Mouse (Mus musculus) T-helper 2 cell (primary cell): Measurements from ENCODE around the gene 1700012B07Rik.

Experiments
- in situ Hi-C: fragments of 300-600 bp; cut with MboI, MseI; formaldehyde crosslinking; loops from one replicate; pipeline ENCODE4 v1.15.1; 2025; ENCODE audit warnings: high pct_unique_total_duplicates

Gene 1700012B07Rik

DNA sequence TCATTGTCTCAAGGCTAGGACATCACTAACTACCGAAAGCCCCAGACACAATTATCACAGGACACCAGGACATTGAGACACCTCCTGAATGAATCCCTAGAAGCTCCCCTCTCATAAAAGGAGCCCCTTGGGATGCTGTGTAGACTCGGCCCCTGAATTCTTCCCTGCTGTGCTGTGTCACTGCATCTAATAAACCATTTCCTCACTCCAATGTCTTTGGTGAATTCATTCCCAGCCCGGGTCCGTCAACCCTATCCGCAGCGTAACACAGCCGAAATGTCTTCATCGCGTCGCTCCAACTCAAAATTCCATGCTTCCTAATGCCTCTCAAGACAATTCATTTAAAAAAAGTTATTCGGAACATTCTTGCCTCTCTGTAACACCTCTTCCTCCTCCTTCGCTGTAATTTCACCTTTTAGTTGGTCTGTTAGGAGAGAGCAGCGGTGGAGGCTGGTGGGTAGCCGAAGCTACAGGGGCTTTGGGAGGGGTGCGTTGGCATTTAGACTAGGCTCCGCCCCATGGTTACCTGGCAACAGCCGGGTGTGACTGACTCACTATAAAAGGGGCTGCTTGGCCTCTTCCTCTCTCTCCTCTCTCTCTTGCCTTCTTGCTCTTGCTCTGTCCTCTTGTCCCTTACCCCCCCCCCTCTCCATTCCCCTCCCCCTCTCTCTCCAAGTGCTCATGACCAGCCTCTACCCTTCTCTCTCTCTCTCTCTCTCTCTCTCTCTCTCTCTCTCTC, 25.6 kb upstream of the 1700012B07Rik start:
- in situ Hi-C loops, result loop anchor here (10.0 to 25.0 kb wide), 2 partner anchors 389 to 541 kb away; no protein-coding TSS in a partner anchor

DNA sequence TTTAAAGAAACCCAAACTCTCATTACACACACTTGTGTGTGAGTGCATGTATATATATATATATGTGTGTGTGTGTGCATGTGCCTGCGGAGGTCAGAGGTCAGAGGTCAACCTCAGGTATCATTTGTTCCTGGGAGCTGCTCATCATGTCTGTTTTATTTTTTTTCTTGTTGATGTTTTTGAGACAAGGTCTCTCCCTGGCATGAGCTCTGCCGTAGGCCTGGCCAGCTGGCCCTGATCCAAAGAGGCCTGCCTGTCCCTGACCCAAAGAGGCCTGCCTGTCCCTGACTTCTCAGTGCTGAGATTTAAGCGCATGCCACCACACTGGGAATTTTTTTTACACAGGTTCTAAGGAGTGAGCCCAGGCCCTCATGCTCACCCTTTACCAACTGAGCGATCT, 24.1 kb upstream of the 1700012B07Rik start:
- in situ Hi-C loops, result loop anchor here (10.0 to 25.0 kb wide), 2 partner anchors 387 to 540 kb away; no protein-coding TSS in a partner anchor

DNA sequence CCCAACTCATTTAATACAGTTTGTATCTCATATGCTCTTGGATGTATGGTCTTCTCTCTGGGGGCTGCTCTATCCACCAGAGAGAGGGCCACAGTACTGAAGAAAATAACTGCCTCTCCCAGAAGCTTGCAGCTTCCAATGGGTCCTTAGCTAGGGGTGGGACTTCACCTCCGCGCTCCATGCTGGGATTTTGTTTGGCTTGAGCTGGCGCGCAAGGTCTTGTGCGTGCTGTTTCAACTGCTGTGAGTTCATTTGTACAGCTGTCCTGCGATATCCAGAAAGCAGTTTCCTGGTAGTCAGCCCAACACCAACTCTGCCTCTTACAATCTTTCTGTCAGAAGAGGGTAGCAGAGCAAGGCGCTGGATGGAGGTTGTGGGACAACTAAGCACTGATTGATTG, 18.5 kb upstream of the 1700012B07Rik start:
- in situ Hi-C loops, result no loop called here

DNA sequence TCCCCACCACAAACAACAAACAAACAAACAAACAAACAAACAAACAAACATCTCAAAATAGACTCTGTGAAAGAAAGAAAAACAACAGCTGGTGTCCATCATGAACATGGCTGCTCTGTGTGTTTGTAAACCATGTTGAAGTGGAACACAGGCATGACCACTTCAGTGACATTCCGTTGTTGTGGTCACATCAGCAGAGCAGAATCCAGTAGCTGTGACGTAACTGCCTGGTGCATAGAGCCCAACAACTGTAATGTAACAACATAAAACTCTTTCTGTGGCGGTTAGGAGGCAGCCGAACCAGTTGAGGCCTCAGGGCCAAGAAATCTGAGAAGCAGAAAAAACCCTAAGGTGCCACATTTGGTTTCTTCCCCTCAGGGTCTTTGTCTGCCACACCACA, 17.8 kb upstream of the 1700012B07Rik start:
- in situ Hi-C loops, result no loop called here

GRCm38 (mm10) chr11:109844466-109844865, 16.6 kb upstream of the 1700012B07Rik start:
- in situ Hi-C loops, result no loop called here

- in situ Hi-C loops, result loop anchor here (10.0 kb wide), 1 partner anchor 866 kb away; no protein-coding TSS in a partner anchor
Observed at GRCm38 (mm10) chr11:109830368-109830767, 2.5 kb upstream of the 1700012B07Rik start.

DNA sequence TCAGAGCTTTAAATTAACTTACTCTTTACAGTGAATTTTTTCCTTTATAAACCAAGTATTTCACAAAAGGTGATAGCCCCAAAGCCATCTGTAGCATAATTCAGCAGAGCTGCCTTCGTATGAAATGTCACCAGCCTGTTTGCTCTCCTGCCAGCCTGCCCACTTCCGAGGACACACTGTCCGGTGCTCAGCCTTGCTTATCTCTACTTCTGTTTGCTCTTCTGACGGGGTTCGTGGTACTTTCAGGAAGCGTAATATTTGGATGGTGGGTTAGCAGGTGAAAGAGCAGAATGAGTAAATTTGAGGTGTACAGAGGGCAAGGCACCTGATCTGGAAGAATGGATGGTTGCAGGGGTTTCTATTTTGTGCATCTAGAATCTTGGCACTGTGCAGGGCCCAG, 5.6 kb downstream of the 1700012B07Rik start:
- in situ Hi-C loops, result no loop called here

DNA sequence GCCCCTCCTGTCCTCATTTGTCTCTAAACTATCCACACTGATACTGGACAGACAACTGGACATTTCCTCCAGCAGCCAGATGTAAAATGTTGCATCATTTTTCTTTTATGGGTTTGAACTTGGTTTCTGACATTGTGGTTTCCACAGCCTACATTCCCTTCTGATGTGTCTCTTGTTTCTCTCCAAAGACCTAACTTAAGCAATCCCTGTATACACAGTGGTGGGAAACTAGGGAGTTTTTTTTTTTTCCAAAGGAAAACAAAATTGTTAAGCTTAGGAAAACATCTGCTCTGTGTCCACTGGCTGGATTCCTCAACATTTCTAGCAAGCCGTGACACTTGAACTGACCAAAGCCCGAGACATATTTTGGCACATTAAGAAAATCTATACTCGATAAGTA, 10.4 kb downstream of the 1700012B07Rik start:
- in situ Hi-C loops, result no loop called here

DNA sequence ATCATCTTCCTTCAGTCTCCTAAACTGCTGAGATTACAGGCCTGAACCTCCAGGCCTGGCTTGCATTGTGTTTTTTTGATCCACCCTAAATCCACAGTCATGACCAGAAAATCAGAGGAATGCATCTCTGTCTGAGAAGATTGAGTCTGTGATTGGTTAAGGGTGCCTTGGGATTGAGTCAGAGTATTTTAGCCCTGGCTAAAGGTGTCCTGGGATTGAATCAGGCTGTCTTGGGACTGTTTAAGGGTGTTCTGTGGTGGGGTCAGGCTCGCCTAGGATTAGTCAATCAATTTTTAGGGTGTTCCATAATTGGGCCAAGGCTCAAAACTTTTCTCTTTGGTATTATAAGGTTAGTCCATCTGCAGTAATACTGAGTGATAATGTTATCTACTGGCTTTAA, 10.9 kb downstream of the 1700012B07Rik start:
- in situ Hi-C loops, result no loop called here

- in situ Hi-C loops, result no loop called here
Observed at GRCm38 (mm10) chr11:109811721-109812120, 16.1 kb downstream of the 1700012B07Rik start.

- in situ Hi-C loops, result no loop called here
Observed at GRCm38 (mm10) chr11:109809175-109809855, 18.5 kb downstream of the 1700012B07Rik start.

GRCm38 (mm10) chr11:109801515-109801914, 26.3 kb downstream of the 1700012B07Rik start:
- in situ Hi-C loops, result no loop called here

- in situ Hi-C loops, result no loop called here
Observed at GRCm38 (mm10) chr11:109797531-109797930, 30.3 kb downstream of the 1700012B07Rik start.

GRCm38 (mm10) chr11:109795536-109795935, 32.3 kb downstream of the 1700012B07Rik start:
- in situ Hi-C loops, result no loop called here

DNA sequence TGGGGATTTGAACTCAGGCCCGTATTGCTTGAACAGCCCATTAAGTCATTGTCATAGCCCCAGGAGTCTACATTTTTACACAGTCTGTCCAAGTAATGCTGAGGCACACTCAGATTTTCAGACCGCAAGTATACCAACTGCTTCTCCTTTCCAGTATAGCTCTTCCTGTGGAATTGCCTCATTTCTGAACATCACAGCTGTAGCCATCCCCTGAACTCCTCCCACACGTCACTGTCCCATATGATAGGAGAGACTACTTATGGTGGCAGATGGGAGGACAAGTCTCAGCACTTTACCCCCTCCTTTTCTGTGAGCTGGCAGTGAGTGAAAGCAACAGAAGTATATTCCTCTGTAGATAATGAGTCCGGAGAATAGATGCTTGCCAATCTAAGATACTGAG, 34.3 kb downstream of the 1700012B07Rik start:
- in situ Hi-C loops, result no loop called here

DNA sequence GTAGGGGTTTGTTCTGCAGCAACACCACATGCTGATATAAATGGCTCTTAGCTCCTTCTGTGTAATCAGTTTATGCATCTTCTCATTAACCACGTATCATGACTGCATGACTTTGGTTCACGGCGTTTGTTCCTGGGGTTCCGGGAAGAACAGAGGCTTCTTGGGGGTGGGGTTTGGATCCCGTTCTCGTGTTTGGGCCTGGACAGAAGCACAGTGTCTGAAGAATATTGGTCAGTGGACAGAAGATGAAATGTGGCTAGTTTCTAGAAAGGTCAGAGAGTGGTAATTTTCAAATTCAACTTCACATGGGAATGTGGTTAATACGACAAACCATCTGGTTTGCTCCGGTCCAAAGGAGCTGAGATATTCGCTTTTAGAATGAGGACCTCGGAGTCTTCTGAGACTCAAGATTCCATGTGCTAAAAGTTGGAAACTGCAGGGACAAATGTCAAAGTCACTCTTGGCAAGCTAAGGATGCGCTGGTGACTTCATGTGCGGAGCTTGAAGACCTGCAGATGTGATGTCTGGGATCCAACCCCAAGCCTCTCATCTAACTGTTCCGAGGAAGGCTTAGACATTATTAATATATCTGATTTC, 35.3 kb downstream of the 1700012B07Rik start:
- in situ Hi-C loops, result no loop called here

DNA sequence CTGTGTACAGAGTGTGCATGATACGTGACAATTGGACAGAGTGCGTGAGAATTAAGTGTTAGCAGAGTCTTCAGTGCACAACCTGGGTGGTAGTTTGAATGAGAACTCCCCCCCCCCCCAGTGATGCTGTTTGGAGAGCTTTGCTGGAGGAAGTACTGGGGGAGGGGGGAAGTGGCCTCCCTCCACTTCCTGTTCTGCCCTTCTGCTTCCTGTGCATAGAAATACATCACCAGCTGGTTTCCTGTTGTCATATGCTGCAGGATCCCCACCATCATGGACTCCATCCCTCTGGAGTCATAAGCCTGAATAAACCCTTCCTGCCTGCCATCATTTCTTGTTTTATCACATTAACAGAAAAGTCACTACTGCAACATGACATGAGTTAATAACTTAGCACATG, 35.9 kb downstream of the 1700012B07Rik start:
- in situ Hi-C loops, result no loop called here

GRCm38 (mm10) chr11:109790221-109790620, 37.6 kb downstream of the 1700012B07Rik start:
- in situ Hi-C loops, result no loop called here

GRCm38 (mm10) chr11:109785392-109785791, 42.5 kb downstream of the 1700012B07Rik start:
- in situ Hi-C loops, result no loop called here

DNA sequence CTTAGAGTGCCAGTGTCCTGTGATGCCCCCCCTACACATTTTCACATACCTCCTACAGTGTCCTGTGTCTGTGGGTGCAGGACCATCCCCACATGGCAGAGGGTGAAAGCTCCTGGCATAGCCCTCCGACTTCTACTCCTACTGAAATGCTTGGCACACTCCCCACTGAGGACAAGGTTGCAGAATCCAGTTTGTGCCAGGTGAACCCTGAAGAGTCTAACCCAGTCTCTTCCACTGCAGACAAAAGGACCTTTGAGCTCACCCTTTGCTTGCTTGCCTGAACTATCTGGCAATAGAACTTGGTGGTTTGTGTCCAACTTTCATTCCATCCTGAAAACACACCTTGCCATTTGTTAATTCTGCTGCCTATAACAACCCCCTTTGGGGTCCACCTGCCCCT, 56.5 kb downstream of the 1700012B07Rik start:
- in situ Hi-C loops, result no loop called here

DNA sequence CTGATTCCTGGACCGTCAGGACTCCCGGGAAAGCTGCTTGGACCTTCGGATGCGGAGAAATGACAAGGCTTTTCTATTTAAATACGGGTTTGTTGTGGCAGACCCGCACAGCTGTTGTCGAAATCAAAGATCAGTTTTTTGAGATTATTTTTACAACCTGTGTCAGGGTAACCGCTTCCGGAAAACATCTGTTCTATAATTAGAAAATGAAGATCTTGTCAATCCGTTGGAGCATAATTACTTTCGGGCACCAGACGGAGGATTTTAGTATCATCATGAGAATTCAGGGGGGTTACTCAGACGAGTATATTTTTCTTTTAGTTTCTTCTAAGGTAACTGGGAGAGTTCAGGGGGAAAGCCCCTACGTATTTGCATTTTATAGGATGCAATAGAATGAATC, 57.7 kb downstream of the 1700012B07Rik start:
- in situ Hi-C loops, result no loop called here

GRCm38 (mm10) chr11:109769091-109769490, 58.8 kb downstream of the 1700012B07Rik start:
- in situ Hi-C loops, result no loop called here

GRCm38 (mm10) chr11:109760063-109760462, 67.8 kb downstream of the 1700012B07Rik start:
- in situ Hi-C loops, result no loop called here
